Mouse (Mus musculus) lung, postnatal 25 days (tissue): ENCODE results near the gene Il21r.

Experiments used
- DNase-seq: peaks from one replicate; pipeline ENCODE4 v3.0.0; 2022; ENCODE audit warnings: low spot score

The Il21r gene

GRCm38 (mm10) chr7:125601280-125601670, 2.0 kb upstream of the Il21r start:
- DNase-seq = no peak

GRCm38 (mm10) chr7:125601821-125602448, 1.3 kb upstream of the Il21r start:
- DNase-seq = no peak

GRCm38 (mm10) chr7:125604362-125605319, 1.4 kb downstream of the Il21r start:
- no peak for DNase-seq

GRCm38 (mm10) chr7:125605725-125606139, 2.5 kb downstream of the Il21r start:
- peak; percentile 46 for DNase-seq

GRCm38 (mm10) chr7:125606265-125607164, 3.3 kb downstream of the Il21r start:
- DNase-seq = no peak

GRCm38 (mm10) chr7:125607384-125608182, 4.4 kb downstream of the Il21r start:
- DNase-seq = peak; percentile 27

- DNase-seq = no peak
Measured at GRCm38 (mm10) chr7:125608183-125608688, 5.0 kb downstream of the Il21r start.

- no peak for DNase-seq
Measured at GRCm38 (mm10) chr7:125613579-125613978, 10.3 kb downstream of the Il21r start.

GRCm38 (mm10) chr7:125615453-125615852, 12.2 kb downstream of the Il21r start:
- no peak for DNase-seq

- no peak for DNase-seq
Measured at GRCm38 (mm10) chr7:125618016-125618415, 14.8 kb downstream of the Il21r start.

GRCm38 (mm10) chr7:125620077-125620476, 16.8 kb downstream of the Il21r start:
- no peak for DNase-seq

- peak; percentile 51 for DNase-seq
Measured at GRCm38 (mm10) chr7:125622741-125623685, 19.8 kb downstream of the Il21r start.

- no peak for DNase-seq
Measured at GRCm38 (mm10) chr7:125625219-125625618, 22.0 kb downstream of the Il21r start.

GRCm38 (mm10) chr7:125625829-125626228, 22.6 kb downstream of the Il21r start:
- no peak for DNase-seq

- peak; percentile 57 for DNase-seq
Measured at GRCm38 (mm10) chr7:125630317-125630716, 27.1 kb downstream of the Il21r start.

GRCm38 (mm10) chr7:125630989-125631388, 27.8 kb downstream of the Il21r start:
- DNase-seq = no peak

- DNase-seq = no peak
Measured at GRCm38 (mm10) chr7:125637220-125638140, 34.3 kb downstream of the Il21r start.

GRCm38 (mm10) chr7:125638376-125638775, 35.1 kb downstream of the Il21r start:
- no peak for DNase-seq

- DNase-seq = peak; percentile 72
Measured at GRCm38 (mm10) chr7:125638870-125639386, 35.7 kb downstream of the Il21r start.
